Mouse (Mus musculus) MEL-GATA-1-ER (cell line): ENCODE measurements at regions not wholly inside any gene's neighbourhood (a gene's known extent, or its start where the extent isn't known, plus 50 kb on each side); places are given as distances from the start of the nearest gene placed in this dataset.

ENCODE experiments used
- DNase-seq: peaks from one replicate; pipeline ENCODE4 v3.0.0-alpha.2; 2012; ENCODE audit warnings: low read depth; ENCODE audit errors: extremely low read depth

DNA sequence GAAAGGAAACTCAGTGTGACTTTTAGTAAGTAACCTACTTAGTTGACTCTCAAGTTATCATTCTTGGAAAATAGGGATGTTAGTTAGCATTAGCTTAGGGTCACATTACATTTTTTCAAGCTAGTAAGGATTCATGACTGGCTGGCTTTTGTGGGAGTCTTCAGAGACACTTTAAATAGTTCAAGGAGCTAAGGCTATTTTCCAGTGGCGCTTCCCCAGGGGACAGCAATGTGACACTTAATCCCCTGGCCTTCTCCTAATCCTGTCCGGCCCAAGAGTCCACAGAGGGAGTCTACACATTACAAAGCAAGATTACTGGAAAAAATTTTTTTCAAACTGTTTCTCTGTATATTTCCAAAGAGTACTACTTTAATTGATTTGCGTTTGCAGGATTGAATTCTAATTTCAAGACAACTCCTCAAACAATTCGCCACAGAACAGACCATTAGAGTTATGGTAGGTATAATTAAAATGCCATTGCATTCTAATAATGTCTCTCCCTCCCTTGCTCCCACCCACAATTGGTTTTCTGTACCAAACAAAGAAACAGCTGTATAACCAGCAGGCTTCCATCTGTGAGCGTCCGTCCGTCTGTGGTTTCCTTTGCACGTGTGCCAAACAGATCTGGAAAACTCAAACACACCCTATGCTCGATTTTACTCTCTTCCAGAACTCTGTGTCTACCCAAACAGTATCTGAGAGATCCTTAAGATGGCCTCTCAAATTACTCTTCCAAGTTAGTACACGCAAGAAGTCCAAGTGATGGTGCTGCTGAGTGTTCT is 341.1 kb upstream of the Cd180 start:
- DNase-seq: no peak

DNA sequence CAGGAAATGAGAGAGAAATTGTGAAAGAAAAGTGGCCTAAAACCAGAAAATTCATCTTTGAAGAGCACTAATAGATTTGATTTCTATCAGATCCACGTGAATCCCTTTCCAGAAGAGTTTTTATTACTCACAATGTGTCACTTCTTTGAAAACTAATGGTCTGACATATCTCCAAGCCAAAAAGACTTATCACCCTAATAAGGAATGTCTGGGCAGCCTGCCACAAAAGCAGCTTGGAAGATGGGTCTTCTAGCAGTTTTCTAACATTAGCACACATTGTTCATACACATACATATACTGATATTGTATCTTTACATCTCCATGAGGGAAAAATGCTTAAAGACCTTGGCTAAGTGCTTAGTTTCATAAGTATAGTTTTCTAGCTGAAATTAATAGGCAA is 337.8 kb upstream of the Cd180 start:
- DNase-seq: no peak

DNA sequence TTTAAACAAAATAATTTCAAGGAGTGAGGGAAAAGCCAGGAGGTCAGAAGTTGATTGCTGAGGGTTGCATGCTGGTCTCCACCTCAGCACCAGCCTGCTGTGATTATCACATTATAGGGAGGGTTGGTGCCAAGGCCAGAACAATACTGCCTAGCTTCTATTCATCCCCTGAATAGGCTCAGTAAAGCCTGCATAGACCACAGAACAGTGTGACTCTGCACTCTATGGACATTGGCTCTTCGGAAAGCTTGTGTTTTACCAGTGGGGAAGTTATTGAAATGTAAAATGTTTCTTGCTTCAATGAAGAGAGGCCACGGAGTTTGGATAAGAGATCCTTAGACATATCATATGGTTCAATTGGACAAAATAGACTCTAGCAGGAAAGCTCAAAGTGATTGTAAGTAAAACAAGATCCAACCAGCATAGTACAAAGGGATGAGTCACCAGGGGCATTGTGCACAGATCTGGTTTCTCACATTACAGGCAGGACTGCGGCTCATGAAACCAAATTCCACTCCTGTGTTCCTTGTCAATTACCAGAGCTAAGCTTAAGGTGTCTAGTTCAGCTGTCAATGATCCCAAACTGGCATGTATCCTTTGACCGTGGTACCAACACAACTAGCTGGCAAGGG is 320.8 kb upstream of the Cd180 start:
- DNase-seq: no peak

DNA sequence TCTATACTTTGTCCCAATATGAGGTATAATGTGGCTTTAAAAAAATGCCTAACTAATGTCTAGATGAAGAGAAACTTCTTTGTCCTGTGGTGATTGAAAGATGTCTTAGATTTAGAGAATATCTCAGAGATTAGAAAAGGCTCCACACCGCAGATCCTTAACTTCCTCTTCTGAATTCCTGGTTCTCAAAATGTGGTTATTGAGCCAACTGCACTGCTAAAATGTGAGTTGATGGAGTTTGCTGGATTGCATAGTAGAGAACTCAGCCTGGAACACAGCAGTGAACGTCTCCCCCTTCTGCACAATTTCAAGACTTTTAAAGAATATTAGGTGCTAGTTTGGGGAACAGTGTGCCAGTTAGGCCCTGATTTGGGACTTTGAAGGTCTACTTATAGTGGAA is 312.7 kb upstream of the Cd180 start:
- DNase-seq: no peak

DNA sequence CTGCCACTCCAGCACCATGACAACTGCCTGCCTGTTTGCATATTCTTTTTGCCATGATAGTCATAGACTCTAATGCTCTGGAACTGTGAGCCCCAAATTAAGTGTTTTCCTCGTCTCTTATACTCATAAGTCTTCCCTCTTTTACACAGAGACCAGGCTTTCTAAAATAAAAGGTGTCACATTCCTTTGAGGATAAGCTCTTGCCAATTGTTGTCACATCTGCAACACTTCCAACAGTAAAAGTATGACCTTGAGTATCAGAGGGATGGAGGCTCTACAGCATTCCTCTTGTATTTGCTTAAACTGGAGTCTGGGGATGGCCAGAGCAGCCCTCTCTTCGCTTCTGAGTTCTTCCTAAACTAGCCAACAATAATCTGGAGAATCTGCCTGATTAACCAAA is 301.4 kb upstream of the Cd180 start:
- DNase-seq: no peak

DNA sequence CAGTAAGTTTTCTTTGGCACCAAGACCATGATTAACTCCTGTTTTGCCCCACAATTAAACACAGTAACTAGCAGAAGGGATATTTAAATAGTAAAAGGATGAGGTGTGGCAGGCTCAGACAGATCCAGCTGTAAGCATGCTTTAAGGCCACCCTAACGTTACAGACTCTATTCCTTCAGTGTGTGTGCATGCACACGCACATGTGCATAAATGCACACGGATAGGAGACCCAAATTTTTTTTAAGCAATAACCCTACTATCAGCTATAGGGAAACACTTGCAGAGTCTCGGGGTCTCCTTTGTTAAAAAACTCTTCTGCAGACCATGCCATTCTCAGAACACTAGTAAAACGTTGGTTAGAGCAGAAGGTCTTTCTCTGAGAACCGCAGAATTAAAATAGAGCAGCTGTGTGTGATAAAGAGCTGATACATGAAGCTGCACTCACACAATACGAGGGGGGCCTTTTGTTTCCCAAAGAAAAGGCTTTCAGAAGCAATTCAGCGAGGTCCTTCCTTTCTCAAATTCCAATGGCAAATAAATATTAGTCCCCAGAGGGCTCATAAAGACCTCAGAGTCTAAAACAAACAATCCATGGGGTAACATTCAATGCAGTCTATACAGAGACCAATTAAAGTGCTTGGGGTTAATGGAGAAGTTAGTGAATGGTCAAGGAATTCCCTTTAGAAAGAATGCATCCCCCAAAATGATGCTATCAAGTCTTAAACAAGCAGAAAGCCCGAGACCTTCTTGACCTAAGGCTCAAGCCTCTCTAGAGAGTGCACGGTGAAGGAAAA is 300.3 kb upstream of the Cd180 start:
- no peak for DNase-seq

DNA sequence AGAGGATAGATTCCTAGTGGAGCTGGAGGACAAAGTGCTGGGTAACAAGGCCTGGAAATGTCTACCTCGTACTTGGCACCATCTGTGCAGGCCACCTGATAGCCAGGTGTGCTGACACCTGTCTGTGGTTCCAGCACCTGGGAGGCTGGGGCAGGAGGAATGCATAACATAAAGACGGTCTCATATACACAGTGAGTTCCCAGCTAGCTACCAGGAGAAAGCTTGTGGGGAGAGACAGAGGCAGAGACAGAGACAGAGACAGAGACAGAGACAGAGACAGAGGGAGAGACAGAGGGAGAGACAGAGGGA is 299.7 kb upstream of the Cd180 start:
- DNase-seq: no peak

DNA sequence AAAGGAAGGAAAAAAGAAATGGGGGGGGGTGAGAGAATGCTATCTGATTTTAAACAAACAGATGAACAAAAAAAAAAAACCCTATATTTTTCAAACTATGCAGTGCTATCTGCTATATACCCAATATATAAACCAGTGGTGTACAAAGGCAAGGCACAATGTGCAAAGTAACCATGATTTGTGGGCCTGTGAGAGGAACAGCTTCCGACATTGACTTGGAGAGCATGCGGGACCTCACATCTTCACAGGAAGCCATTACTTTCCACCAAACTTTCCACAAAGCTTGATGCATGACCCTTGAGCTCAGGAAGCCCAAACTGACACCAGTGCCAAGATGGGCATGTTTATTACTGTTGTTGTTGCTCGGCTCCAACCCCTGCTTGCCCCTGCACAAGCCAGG is 299.3 kb upstream of the Cd180 start:
- no peak for DNase-seq

DNA sequence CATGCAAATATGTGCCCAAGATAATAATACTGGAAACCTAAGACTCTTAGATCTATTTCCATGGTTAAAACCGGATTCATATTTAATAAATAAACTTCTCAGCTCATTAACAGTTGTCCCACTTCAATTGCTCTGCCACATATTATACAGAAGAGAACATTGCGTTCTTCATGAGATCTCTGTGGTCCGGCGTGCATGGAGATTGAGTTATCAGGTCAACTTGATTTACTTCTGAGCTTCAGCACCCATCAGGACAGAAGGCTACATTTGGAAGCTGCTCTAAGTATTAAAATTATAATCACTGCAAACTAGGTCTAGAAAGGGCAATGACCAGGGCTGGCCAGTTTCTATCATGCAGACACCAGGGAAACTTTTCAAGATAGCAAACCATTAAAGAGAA is 295.9 kb upstream of the Cd180 start:
- DNase-seq: no peak

DNA sequence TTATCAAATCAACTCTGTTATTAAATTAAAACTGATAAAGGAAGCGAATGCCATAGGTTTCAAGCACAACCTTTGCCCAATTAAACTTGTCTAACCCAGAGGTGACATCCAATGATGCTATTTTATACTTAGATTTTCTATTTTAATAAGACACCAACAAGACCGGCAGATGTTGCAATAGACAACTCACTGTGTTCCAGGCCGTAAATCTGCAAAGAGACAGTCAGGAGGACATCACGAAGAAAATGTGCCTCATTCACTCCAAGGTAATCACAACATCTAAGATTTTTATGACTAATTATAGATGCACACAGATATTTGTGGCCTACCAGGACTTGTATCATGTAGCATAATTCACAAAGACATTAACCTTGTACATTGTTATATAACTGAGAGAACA is 281.5 kb upstream of the Cd180 start:
- DNase-seq: no peak

DNA sequence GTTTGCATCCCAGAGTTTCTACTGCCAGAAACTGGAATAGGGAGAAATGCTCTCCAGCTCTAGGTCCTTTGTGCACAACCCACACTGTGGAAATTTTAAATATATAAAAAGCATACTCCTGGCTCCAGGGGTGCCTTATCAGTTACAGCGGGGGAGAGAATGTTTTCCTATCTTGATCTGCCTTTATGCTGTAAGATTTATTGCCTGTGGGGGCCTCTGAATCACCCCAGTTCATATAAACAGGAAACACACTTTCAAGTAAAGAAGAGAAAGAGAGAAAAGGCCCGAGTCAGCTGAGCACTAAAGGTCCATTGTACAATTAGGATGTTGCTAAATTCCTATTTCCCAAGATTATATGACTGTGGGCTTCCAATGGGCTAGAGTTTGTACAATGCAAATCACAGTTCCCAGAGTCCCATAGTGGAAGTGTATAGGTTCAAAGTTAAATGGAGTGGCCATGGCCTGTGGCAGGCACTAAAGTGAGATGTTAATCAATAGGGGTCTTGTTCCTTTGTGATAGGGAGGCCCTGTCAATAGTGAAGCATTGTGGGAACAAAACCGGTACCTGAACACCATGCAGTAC is 258.9 kb upstream of the Cd180 start:
- no peak for DNase-seq

DNA sequence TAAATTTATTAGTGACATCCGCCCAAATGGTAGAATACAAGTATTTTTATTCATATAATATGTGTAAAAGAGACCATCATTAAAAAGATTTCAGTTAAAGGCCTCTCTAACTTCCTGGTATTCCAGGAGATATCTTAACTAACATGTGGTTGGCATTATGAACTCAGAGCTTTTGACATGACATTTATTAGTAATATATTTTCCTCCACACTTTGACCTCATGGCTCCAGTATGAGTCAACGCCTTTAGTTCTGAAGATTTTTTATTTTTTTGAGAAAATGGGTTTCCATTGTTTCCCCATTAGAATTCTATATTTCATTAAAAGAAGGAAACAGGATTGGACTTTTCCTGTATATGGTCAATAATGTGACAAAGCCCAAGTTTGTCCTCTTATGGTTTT is 250.7 kb upstream of the Cd180 start:
- DNase-seq: no peak

DNA sequence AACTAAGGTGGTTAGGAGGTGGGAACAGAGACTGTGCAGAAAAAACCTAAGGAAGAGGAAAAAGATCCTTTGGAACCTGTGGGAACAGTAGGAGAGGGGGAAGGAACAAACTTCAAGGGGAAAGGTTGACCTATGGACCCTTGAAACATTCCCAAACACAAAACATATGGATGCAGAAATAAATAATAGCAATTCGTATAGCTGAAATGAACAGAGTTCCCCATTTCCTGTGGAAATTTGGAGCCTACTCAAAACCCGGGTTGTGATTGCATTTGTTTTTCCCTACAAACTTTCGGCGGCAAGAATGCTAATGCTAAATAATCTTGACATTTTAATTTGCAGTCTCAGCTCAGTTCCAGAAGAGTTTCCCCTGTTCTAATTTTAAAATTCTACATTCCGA is 246.0 kb upstream of the Cd180 start:
- no peak for DNase-seq

DNA sequence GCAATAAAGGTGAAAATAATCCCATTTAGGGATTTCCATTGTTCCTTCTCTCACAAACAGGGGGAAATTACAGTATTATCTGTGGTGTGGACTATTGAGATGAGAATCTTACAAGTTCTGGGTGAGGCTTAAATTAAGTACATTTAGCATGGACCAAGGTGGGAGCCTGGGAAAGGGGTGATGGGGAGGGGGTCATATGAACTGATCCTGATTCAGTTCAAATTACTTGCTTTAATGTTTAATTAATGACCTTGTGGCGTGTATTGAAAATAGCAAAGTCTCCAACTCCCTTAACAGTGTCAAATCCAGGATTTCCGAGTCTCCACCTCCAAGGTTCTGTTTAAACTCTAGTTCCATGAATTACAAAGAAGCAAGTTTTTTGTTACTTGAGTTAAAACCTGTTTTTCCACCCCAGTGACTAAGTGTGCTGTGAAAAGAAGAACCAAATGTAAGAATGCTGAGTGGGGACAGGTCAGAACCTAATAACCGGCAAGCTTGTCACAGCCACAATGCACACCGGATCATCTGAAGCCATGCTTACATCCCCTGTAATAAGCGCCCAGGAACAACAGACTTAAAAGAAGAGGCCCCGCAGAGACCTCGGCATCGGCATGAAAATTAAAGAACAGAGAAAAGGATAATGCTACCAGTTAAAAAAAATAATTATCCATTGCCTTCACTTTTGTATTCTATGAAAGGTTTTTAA is 243.8 kb upstream of the Cd180 start:
- no peak for DNase-seq

DNA sequence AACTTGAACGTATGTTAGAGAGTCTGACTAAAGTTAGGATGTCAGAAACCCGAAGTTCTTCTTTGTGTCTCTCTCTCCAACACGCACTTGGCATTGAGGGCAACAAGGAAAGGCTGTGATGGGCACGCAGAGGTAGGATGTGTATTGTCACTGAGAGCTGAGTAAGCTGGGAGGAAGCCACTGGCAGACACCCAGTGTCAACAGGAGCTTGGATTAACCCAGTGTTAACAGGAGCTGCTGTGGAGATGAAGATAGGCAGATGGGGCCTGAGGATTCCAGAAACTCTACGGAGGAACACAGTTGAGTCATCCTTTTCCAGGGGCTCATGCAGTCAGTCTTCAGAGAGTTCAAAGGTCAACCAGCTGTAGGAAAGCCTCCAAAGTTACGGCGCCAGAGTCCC is 242.2 kb upstream of the Cd180 start:
- no peak for DNase-seq

DNA sequence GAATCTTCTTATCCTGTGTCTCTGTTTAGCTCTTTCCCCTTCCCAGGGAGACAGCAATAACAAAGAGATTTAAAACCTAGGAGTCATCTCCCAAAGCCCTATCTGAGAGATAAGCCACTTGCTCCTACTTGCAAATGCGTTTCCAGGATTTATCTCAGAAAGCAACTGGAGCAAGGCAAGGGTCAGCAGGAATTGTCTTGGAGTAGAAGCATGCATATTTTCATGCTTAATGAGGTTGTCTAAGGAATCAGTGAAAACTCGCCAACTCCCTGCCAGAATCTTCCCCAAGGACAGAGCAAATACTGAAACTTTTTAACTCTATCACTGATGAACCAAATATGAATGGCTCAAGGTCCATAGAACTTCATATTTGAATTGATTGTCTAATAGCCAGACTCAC is 234.6 kb upstream of the Cd180 start:
- no peak for DNase-seq

DNA sequence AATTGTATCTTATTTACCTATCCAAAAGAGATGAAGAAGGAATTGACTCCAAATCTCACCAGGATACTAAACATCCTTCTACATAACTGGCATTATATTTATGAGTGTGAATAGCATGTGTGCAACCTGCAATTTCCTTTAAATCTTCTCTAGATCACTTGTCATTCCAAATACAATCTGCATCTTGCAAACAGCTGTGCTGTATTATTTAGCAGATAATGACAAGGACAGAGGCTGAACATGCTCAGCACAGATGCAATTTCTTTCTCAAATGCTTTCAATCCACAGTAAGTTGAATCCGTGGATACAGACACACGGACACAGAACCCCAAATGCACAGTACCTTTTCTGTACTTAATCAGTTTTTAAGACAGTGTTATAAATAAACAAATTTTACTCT is 229.4 kb upstream of the Cd180 start:
- no peak for DNase-seq

DNA sequence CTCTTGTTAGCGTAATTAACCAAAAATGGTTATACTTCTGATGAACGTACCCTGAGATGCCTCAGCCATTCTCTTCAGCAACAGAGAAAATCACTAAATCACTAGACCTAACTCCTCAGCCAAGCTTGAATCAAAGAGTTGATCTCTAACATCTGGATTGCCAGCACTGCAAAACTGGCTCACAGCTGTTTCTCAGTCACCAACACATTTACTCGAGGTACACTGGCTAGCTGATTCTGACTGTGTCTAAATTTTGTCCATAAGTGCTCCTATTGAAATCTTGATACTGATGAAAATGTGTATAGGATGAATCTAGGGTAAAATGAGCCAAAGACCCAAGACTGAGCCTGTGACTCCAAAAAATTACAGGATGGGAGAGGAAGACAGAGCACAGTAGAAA is 211.5 kb upstream of the Cd180 start:
- no peak for DNase-seq

DNA sequence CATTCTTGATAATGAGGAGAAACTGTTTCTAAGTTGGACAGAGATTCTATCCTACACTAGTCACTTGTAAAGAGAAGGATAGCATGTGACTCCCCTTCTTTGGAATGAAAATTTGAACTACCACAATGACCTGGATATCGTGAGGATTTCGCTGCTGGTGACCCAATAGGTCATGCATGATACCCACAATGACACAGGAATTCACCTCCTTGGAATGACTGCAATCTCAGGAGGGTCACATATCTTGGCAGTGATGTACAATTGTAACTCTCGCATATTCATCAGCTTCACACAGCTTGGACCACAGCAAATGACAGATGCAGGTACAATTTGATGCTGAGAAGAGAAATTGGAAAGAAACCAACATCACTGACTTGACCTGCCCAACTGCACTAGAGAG is 210.9 kb upstream of the Cd180 start:
- DNase-seq: no peak

DNA sequence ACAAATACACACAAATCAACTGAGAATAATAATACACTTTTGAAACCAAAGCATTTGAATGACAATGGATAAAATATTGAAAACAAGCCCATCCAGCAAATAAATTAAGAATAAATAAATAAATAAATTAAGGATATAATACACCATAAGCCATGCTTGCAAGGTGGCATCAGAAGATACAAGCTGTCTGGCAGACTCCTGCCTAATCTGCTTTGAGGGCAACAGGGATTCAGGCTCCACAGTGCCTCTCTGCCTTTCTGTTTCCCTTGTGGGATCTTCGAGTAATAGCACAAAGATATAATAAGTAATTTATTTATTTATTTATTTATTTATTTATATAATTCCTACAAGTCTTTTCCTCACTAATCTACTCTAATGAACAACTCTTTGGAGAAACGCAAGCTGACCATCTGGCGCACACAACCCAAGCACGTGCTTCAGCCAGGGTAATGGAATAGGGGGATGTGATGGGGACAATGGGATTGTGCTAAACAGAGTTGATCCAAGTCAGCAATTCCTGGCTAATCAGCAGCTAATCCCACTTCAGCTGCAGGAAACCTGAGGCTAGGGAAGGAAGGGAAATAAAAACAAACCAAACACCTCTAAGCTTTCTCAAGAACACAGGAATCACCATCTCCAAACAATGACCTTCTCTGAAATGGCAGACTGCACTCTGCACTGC is 205.8 kb upstream of the Cd180 start:
- DNase-seq: no peak

DNA sequence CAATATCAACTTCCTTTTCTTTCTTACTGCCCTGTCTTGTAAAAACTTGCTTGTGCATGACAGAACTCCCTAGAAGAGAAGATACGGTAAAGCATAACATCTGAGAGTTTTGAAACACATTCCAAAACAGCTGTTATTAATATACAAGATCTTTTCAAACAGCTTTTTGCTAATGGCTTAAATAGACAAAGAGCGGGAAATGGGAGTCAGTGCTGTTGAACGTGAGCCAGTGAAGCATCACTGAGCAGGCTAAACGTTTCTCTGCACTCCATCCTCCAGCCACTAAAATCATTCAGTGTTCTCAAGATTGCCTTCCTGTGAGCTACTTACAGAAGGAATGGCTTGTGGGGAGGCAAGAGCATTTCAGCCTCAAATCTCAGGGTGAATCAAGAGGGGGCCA is 202.0 kb upstream of the Cd180 start:
- no peak for DNase-seq
